Mouse (Mus musculus): ENCODE results near the gene Ptpn5. TPM values are rescaled to one million over a fixed set of nuclear protein-coding genes. Genes with fewer than 3 reads are reported as not detected.

Ptpn5 gene
- polyA plus RNA-seq, 1 experiment, result not detected

DNA sequence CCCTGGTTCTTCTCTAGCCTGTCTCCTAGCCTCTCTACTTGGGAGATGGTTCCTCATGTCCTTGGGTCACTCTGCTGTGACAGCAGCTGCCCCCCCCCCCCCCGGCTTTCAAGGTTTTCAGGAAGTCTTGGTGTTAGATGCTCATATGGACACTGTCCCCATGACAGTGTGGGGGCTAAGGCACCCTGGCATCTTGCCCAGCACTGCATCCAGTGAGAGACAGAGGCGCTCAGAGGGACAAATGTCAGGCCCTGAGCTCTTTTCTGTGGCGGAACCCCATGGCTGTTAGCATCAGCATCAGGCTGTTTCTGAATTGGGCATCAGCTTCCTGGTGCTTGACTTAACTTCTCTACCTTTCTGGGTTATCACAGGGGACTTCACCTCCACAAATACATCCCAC is 52.6 kb downstream of the Ptpn5 start:
- TF ChIP-seq CTCF (IDR thresholded peaks at IDR 0.05; ENCODE audit: low read depth, low read length) (no peak), EP300 (IDR thresholded peaks at IDR 0.05; ENCODE audit: insufficient read depth, low read depth, low read length) (no peak), POLR2A (IDR thresholded peaks at IDR 0.05; ENCODE audit: insufficient read depth, low read length) (no peak)
- Histone ChIP-seq H3K36me3 (ENCODE audit: control insufficient read depth, insufficient read depth, low read length, poor library complexity, severe bottlenecking) (no peaks in the 10 kb centered on the region), H3K4me1 (ENCODE audit: control insufficient read depth, insufficient read depth, low read length) (no peaks in the 10 kb centered on the region), H3K9me3 (replicated peaks; ENCODE audit: control insufficient read depth, insufficient read depth, low read length, poor library complexity, severe bottlenecking) (no peaks in the 10 kb centered on the region), H3K27ac (ENCODE audit: insufficient read depth, low read length) (no peak overlapping the region), H3K27me3 (ENCODE audit: control insufficient read depth, insufficient read depth, low read length, poor library complexity, severe bottlenecking) (no peaks in the 10 kb centered on the region), H3K4me3 (ENCODE audit: low read depth, low read length) (no peak overlapping the region), H3K9ac (ENCODE audit: low read depth, poor library complexity, severe bottlenecking) (no peak overlapping the region)

DNA sequence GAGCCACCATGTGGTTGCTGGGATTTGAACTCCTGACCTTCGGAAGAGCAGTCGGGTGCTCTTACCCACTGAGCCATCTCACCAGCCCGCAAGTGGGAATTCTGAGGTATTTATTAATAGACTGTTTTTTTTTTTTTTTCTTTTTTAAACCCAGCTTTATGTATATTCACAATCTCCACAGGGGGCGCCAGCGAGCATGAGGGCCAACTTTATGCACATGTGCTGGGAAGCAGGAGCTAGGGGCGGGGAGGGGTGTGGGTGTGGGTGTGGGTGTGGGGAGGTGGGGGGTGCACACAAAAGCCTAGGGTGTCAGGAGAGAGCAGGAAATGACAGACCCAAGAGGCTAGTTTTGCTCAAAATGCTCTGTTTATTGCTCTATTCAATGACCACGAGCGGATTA is 56.0 kb downstream of the Ptpn5 start:
- Histone ChIP-seq H3K36me3 (ENCODE audit: control insufficient read depth, insufficient read depth, low read length, poor library complexity, severe bottlenecking) (no peaks in the 10 kb centered on the region), H3K9me3 (replicated peaks; ENCODE audit: control insufficient read depth, insufficient read depth, low read length, poor library complexity, severe bottlenecking) (no peaks in the 10 kb centered on the region), H3K4me1 (ENCODE audit: control insufficient read depth, insufficient read depth, low read length) (no peaks in the 10 kb centered on the region), H3K27ac (ENCODE audit: insufficient read depth, low read length) (no peak overlapping the region), H3K27me3 (ENCODE audit: control insufficient read depth, insufficient read depth, low read length, poor library complexity, severe bottlenecking) (no peaks in the 10 kb centered on the region), H3K4me3 (ENCODE audit: low read depth, low read length) (no peak overlapping the region), H3K9ac (ENCODE audit: low read depth, poor library complexity, severe bottlenecking) (no peak overlapping the region)
- TF ChIP-seq CTCF (IDR thresholded peaks at IDR 0.05; ENCODE audit: low read depth, low read length) (no peak), EP300 (IDR thresholded peaks at IDR 0.05; ENCODE audit: insufficient read depth, low read depth, low read length) (no peak), POLR2A (IDR thresholded peaks at IDR 0.05; ENCODE audit: insufficient read depth, low read length) (no peak)

- Histone ChIP-seq H3K9me3 (replicated peaks; ENCODE audit: control insufficient read depth, insufficient read depth, low read length, poor library complexity, severe bottlenecking) (no peaks in the 10 kb centered on the region), H3K4me1 (ENCODE audit: control insufficient read depth, insufficient read depth, low read length) (no peaks in the 10 kb centered on the region), H3K36me3 (ENCODE audit: control insufficient read depth, insufficient read depth, low read length, poor library complexity, severe bottlenecking) (no peaks in the 10 kb centered on the region), H3K9ac (ENCODE audit: low read depth, poor library complexity, severe bottlenecking) (no peak overlapping the region), H3K27me3 (ENCODE audit: control insufficient read depth, insufficient read depth, low read length, poor library complexity, severe bottlenecking) (no peaks in the 10 kb centered on the region), H3K27ac (ENCODE audit: insufficient read depth, low read length) (no peak overlapping the region), H3K4me3 (ENCODE audit: low read depth, low read length) (no peak overlapping the region)
- TF ChIP-seq CTCF (IDR thresholded peaks at IDR 0.05; ENCODE audit: low read depth, low read length) (no peak), POLR2A (IDR thresholded peaks at IDR 0.05; ENCODE audit: insufficient read depth, low read length) (no peak), EP300 (IDR thresholded peaks at IDR 0.05; ENCODE audit: insufficient read depth, low read depth, low read length) (no peak)
Measured at GRCm38 (mm10) chr7:47076729-47077128, 56.8 kb downstream of the Ptpn5 start.

- Histone ChIP-seq H3K27ac (ENCODE audit: insufficient read depth, low read length) (no peak overlapping the region), H3K4me3 (ENCODE audit: low read depth, low read length) (no peak overlapping the region), H3K4me1 (ENCODE audit: control insufficient read depth, insufficient read depth, low read length) (no peaks in the 10 kb centered on the region), H3K9me3 (replicated peaks; ENCODE audit: control insufficient read depth, insufficient read depth, low read length, poor library complexity, severe bottlenecking) (no peaks in the 10 kb centered on the region), H3K9ac (ENCODE audit: low read depth, poor library complexity, severe bottlenecking) (no peak overlapping the region), H3K27me3 (ENCODE audit: control insufficient read depth, insufficient read depth, low read length, poor library complexity, severe bottlenecking) (no peaks in the 10 kb centered on the region), H3K36me3 (ENCODE audit: control insufficient read depth, insufficient read depth, low read length, poor library complexity, severe bottlenecking) (no peaks in the 10 kb centered on the region)
- TF ChIP-seq POLR2A (IDR thresholded peaks at IDR 0.05; ENCODE audit: insufficient read depth, low read length) (no peak), CTCF (IDR thresholded peaks at IDR 0.05; ENCODE audit: low read depth, low read length) (no peak), EP300 (IDR thresholded peaks at IDR 0.05; ENCODE audit: insufficient read depth, low read depth, low read length) (no peak)
Measured at GRCm38 (mm10) chr7:47076193-47076592, 57.3 kb downstream of the Ptpn5 start.

DNA sequence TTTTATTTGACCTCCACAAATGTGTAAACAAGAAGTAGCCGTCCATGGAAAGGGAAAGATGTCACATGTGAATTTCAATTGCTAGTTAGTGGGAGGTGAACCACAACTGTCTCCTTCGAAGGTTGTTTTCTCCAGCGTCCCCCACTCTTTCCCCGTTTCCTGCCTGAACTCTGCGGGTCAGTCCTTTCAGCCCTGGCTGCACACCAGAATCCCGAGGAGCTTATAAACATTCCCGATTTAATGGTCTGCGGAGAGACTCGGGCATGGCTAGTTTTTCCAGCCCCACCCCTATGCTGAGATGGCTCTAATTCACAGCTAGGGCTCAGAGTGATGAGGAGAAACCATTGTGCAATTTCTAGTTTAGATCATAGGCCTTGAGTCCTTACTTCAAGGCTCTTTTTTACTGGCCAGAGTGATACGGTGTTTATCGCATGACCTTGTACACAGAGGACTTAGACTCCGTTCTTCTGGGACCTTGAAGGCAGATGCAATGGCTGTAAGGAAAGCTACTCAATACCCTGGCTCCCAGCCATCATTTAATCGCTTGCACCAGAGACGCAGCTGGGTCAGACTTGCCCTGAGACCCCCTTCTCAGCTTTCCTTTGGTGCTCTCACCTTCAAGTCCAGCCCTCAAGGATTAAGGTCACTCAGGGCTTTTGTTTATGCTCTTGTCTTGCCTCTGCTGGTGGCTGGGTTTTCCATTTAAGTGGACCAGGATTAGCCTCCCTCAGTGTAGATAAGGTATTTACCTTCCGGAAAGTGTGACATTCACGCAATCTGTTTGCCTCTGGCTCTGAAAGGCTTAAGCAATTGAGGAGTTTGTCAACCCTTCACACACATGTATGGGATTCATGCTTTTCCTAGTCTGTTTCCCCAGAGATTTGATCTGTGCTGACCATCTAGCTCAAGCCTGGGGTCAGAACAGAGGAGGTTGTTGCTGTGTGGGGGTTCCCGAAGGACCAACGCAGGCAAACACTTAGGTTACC is 59.7 kb downstream of the Ptpn5 start:
- H3K4me1 ChIP-seq (ENCODE audit: control insufficient read depth, insufficient read depth, low read length), result no peaks in the 10 kb centered on the region
- H3K36me3 ChIP-seq (ENCODE audit: control insufficient read depth, insufficient read depth, low read length, poor library complexity, severe bottlenecking), result no peaks in the 10 kb centered on the region
- H3K27ac ChIP-seq (ENCODE audit: insufficient read depth, low read length), result no peak overlapping the region
- no peaks in the 10 kb centered on the region for H3K27me3 ChIP-seq (ENCODE audit: control insufficient read depth, insufficient read depth, low read length, poor library complexity, severe bottlenecking)
- no peak overlapping the region for H3K4me3 ChIP-seq (ENCODE audit: low read depth, low read length)
- TF ChIP-seq CTCF (IDR thresholded peaks at IDR 0.05; ENCODE audit: low read depth, low read length) (no peak), EP300 (IDR thresholded peaks at IDR 0.05; ENCODE audit: insufficient read depth, low read depth, low read length) (no peak), POLR2A (IDR thresholded peaks at IDR 0.05; ENCODE audit: insufficient read depth, low read length) (no peak)
- H3K9me3 ChIP-seq (replicated peaks; ENCODE audit: control insufficient read depth, insufficient read depth, low read length, poor library complexity, severe bottlenecking), result no peaks in the 10 kb centered on the region
- H3K9ac ChIP-seq (ENCODE audit: low read depth, poor library complexity, severe bottlenecking), result no peak overlapping the region

DNA sequence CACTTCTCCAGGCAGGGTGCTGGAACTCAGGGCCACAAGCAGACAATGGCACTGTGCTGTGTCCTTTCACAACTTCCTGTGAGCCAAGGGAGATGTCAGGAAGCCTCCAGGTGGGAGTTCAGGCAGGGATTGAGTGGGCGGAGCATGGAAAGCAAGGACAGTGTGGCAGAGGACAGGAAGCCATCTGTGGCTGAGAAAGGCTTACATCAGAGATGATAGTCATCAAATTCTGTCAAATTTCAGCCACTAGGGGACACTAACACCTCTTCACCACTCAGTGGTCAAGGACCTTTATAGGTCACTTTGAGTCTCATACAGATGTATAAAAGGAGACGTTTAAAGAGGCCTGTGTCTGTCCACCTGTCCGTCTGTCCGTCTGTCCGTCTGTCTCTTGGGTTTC is 60.9 kb downstream of the Ptpn5 start:
- H3K4me3 ChIP-seq (ENCODE audit: low read depth, low read length), result no peak overlapping the region
- H3K9me3 ChIP-seq (replicated peaks; ENCODE audit: control insufficient read depth, insufficient read depth, low read length, poor library complexity, severe bottlenecking), result no peaks in the 10 kb centered on the region
- H3K9ac ChIP-seq (ENCODE audit: low read depth, poor library complexity, severe bottlenecking), result no peak overlapping the region
- H3K27ac ChIP-seq (ENCODE audit: insufficient read depth, low read length), result no peak overlapping the region
- no peaks in the 10 kb centered on the region for H3K4me1 ChIP-seq (ENCODE audit: control insufficient read depth, insufficient read depth, low read length)
- H3K36me3 ChIP-seq (ENCODE audit: control insufficient read depth, insufficient read depth, low read length, poor library complexity, severe bottlenecking), result no peaks in the 10 kb centered on the region
- no peaks in the 10 kb centered on the region for H3K27me3 ChIP-seq (ENCODE audit: control insufficient read depth, insufficient read depth, low read length, poor library complexity, severe bottlenecking)
- TF ChIP-seq POLR2A (IDR thresholded peaks at IDR 0.05; ENCODE audit: insufficient read depth, low read length) (no peak), EP300 (IDR thresholded peaks at IDR 0.05; ENCODE audit: insufficient read depth, low read depth, low read length) (no peak), CTCF (IDR thresholded peaks at IDR 0.05; ENCODE audit: low read depth, low read length) (no peak)

Data from ES-Bruce4 (cell line).